Mouse (Mus musculus) adrenal gland, postnatal 36 days (tissue): ENCODE measurements at regions not wholly inside any gene's neighbourhood (a gene's known extent, or its start where the extent isn't known, plus 50 kb on each side); places are given as distances from the start of the nearest gene placed in this dataset.

ENCODE experiments used
- DNase-seq, 2 experiments: peaks; one replicate each; pipeline ENCODE4 v3.0.0; 2021; ENCODE audit warnings: mixed read lengths in 1 of 2

DNA sequence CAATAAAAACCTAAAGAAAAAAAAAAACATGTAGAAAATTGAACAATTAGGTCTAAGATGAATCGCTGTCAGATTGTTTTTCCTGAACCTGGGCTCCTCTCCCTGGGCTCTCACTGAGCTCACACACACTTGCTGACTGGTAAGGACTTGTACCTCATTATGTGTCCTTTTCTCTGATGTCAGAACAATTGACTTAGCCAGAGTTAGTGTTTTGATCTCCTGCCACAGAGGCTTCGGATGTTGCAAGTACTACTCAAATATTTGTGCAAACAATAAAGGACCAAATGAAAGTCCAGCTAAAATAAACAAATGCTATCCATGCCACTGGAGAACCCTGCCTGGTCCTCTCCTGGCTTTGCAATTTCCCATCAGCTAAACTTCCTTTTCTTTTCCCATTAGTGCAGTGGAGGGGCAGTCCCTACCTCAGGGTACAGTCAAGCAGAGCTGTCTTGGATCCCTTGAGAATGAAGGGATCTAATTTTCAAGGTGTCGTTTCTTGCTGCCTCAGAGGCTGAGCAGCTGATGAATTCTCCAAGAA is 399.6 kb downstream of the Nbas start:
- no peak for DNase-seq

DNA sequence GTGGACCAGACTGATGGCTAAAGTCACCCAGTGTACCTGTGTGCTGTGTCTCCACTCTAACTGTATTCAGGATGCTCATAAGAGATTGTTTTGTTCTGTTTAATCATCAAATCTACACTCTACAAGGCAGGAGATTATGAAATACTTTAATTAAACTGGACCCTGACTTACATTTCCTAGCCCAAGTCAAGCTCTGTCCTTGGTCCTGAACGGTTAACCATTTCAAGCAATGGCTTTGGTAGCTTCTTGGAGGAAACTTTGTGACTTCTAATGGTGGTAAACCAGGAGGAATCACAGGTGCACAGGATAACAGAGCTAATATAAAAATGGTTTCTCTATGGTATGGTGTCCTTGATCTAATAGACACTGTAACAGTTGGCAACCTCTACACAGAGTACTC is 370.4 kb downstream of the Nbas start:
- peak in 1 of 2 experiments; percentile 11 for DNase-seq
